Mouse (Mus musculus) CH12.LX (cell line): ENCODE measurements at regions not wholly inside any gene's neighbourhood (a gene's known extent, or its start where the extent isn't known, plus 50 kb on each side); places are given as distances from the start of the nearest gene placed in this dataset.
A peak's percentile ranks its signal among the peaks of the same experiment; 100 is the strongest.

ENCODE experiments used
- DNase-seq: peaks from one replicate; pipeline ENCODE4 v3.0.0-alpha.2; 2013; ENCODE audit errors: extremely low read depth
- H3K27ac ChIP-seq: 2 replicates; pipeline ENCODE4 v1.5.1; 2012; ENCODE audit warnings: low read depth, mild to moderate bottlenecking, control low read depth, moderate library complexity; ENCODE audit not compliant: insufficient read depth
- H3K27me3 ChIP-seq: replicated peaks from 2 replicates; pipeline ENCODE3; 2012; ENCODE audit warnings: inconsistent platforms
- H3K36me3 ChIP-seq, 2 experiments: replicated peaks in 1 of 2; 2 replicates each; pipeline versions ENCODE3 to v1.6.1; 2012; ENCODE audit warnings: inconsistent platforms in 1 of 2, low read length in 1 of 2, mild to moderate bottlenecking in 1 of 2, mixed read lengths in 1 of 2, moderate library complexity in 1 of 2; ENCODE audit not compliant: control insufficient read depth in 1 of 2, insufficient read depth in 1 of 2
- H3K4me1 ChIP-seq, 2 experiments: 2 replicates each; pipeline ENCODE4 v1.6.1; 2012; ENCODE audit warnings: inconsistent platforms in 1 of 2, moderate library complexity in 1 of 2; ENCODE audit not compliant: insufficient read depth in 2 of 2, control insufficient read depth in 1 of 2
- H3K4me2 ChIP-seq: 2 replicates; pipeline ENCODE4 v1.6.1; 2012; ENCODE audit warnings: low read depth, mild to moderate bottlenecking, control low read depth; ENCODE audit not compliant: poor library complexity, insufficient read depth, severe bottlenecking
- H3K4me3 ChIP-seq, 3 experiments: fragments of 150-350 bp in 1 of 3; sonication (generic) in 1 of 3; replicated peaks in 1 of 3; 2 replicates each; pipeline versions ENCODE3 to v1.5.1; 2011 to 2012; ENCODE audit warnings: low read depth in 2 of 3, low read length in 2 of 3, mild to moderate bottlenecking in 2 of 3, moderate library complexity in 2 of 3, control low read depth in 1 of 3, improper control_type of control experiment in 1 of 3, inconsistent platforms in 1 of 3, mixed read lengths in 1 of 3; ENCODE audit not compliant: poor library complexity in 1 of 3
- H3K79me2 ChIP-seq: replicated peaks from 2 replicates; pipeline ENCODE4 v1.6.1; 2012; ENCODE audit warnings: mild to moderate bottlenecking, moderate library complexity; ENCODE audit not compliant: control insufficient read depth, poor library complexity, insufficient read depth, severe bottlenecking; ENCODE audit errors: extremely low read depth
- H3K9ac ChIP-seq: 2 replicates; pipeline ENCODE4 v1.6.1; 2012; ENCODE audit warnings: low read depth, mild to moderate bottlenecking, control low read depth, moderate library complexity; ENCODE audit not compliant: insufficient read depth
- H3K9me3 ChIP-seq: replicated peaks from 2 replicates; pipeline ENCODE3; 2012; ENCODE audit warnings: low read length, inconsistent platforms, mixed read lengths
- BHLHE40 ChIP-seq: IDR thresholded peaks from 2 replicates; pipeline ENCODE4 v1.6.1; 2011; ENCODE audit warnings: mild to moderate bottlenecking, low read depth, low read length, improper control_type of control experiment
- CHD2 ChIP-seq: IDR thresholded peaks from 2 replicates; pipeline ENCODE4 v1.6.1; 2011; ENCODE audit warnings: low read length, improper control_type of control experiment
- CTCF ChIP-seq, 2 experiments: IDR thresholded peaks in 1 of 2; conservative IDR thresholded peaks in 1 of 2; 2 replicates each; pipeline ENCODE4 v1.5.1; 2011 to 2012; ENCODE audit warnings: low read depth in 2 of 2, low read length in 2 of 2, improper control_type of control experiment in 1 of 2, inconsistent platforms in 1 of 2, mild to moderate bottlenecking in 1 of 2, moderate library complexity in 1 of 2
- E2F4 ChIP-seq: IDR thresholded peaks from 2 replicates; pipeline ENCODE4 v1.6.1; 2011; ENCODE audit warnings: low read depth, low read length, improper control_type of control experiment; ENCODE audit not compliant: insufficient replicate concordance
- EP300 ChIP-seq: IDR thresholded peaks from 2 replicates; pipeline ENCODE4 v1.6.1; 2011; ENCODE audit warnings: low read length, improper control_type of control experiment
- GABPA ChIP-seq: IDR thresholded peaks from 2 replicates; pipeline ENCODE4 v1.6.1; 2012; ENCODE audit warnings: low read depth, low read length, improper control_type of control experiment, inconsistent platforms; ENCODE audit not compliant: insufficient replicate concordance
- IRF4 ChIP-seq: IDR thresholded peaks from 2 replicates; pipeline ENCODE4 v1.6.1; 2014; ENCODE audit warnings: low read depth, mild to moderate bottlenecking, inconsistent platforms, low read length, improper control_type of control experiment
- JUN ChIP-seq: IDR thresholded peaks from 2 replicates; pipeline ENCODE4 v1.6.1; 2011; ENCODE audit warnings: low read depth, mild to moderate bottlenecking, low read length, improper control_type of control experiment, moderate library complexity; ENCODE audit not compliant: insufficient read depth
- JUND ChIP-seq: conservative IDR thresholded peaks from 2 replicates; pipeline ENCODE4 v1.6.1; 2011; ENCODE audit warnings: low read depth, low read length, improper control_type of control experiment
- KAT2A ChIP-seq: IDR thresholded peaks from 2 replicates; pipeline ENCODE4 v1.6.1; 2012; ENCODE audit warnings: low read length, improper control_type of control experiment, inconsistent platforms; ENCODE audit not compliant: insufficient replicate concordance
- MAFK ChIP-seq: IDR thresholded peaks from 2 replicates; pipeline ENCODE4 v1.6.1; 2011; ENCODE audit warnings: low read length, improper control_type of control experiment; ENCODE audit not compliant: insufficient replicate concordance
- MAX ChIP-seq: IDR thresholded peaks from 2 replicates; pipeline ENCODE4 v1.6.1; 2011; ENCODE audit warnings: low read length, improper control_type of control experiment
- MAZ ChIP-seq: IDR thresholded peaks from 2 replicates; pipeline ENCODE4 v1.6.1; 2012; ENCODE audit warnings: low read depth, mild to moderate bottlenecking, inconsistent platforms, low read length, improper control_type of control experiment, moderate library complexity
- MEF2A ChIP-seq: IDR thresholded peaks from 2 replicates; pipeline ENCODE4 v1.6.1; 2014; ENCODE audit warnings: low read depth, mild to moderate bottlenecking, inconsistent platforms, low read length, improper control_type of control experiment, borderline replicate concordance
- MYC ChIP-seq: IDR thresholded peaks from 2 replicates; pipeline ENCODE4 v1.6.1; 2011; ENCODE audit warnings: low read depth, mild to moderate bottlenecking, improper control_type of control experiment, low read length
- PAX5 ChIP-seq: IDR thresholded peaks from 2 replicates; pipeline ENCODE4 v1.6.1; 2012; ENCODE audit warnings: low read length, inconsistent platforms, mixed read lengths
- POLR2A ChIP-seq: IDR thresholded peaks from 2 replicates; pipeline ENCODE4 v1.6.1; 2011; ENCODE audit warnings: low read depth, mild to moderate bottlenecking, improper control_type of control experiment, low read length
- POLR2AphosphoS2 ChIP-seq: IDR thresholded peaks from 2 replicates; pipeline ENCODE4 v1.6.1; 2011; ENCODE audit warnings: low read depth, low read length, improper control_type of control experiment
- RAD21 ChIP-seq: IDR thresholded peaks from 2 replicates; pipeline ENCODE4 v1.6.1; 2011; ENCODE audit warnings: low read depth, mild to moderate bottlenecking, low read length, improper control_type of control experiment, moderate library complexity
- SIN3A ChIP-seq: IDR thresholded peaks from 2 replicates; pipeline ENCODE4 v1.6.1; 2012; ENCODE audit warnings: low read length, improper control_type of control experiment, inconsistent platforms
- SMC3 ChIP-seq: IDR thresholded peaks from 2 replicates; pipeline ENCODE4 v1.6.1; 2011; ENCODE audit warnings: low read depth, low read length, improper control_type of control experiment
- TBP ChIP-seq: conservative IDR thresholded peaks from 2 replicates; pipeline ENCODE4 v1.6.1; 2011; ENCODE audit warnings: low read depth, low read length, improper control_type of control experiment
- TCF12 ChIP-seq: IDR thresholded peaks from 2 replicates; pipeline ENCODE4 v1.6.1; 2014; ENCODE audit warnings: low read depth, mild to moderate bottlenecking, inconsistent platforms, low read length, improper control_type of control experiment
- USF2 ChIP-seq: conservative IDR thresholded peaks from 2 replicates; pipeline ENCODE4 v1.6.1; 2011; ENCODE audit warnings: low read depth, low read length, improper control_type of control experiment
- ZC3H11A ChIP-seq: IDR thresholded peaks from 2 replicates; pipeline ENCODE4 v1.6.1; 2012; ENCODE audit warnings: low read depth, mild to moderate bottlenecking, inconsistent platforms, low read length, improper control_type of control experiment
- ZKSCAN1 ChIP-seq: IDR thresholded peaks from 2 replicates; pipeline ENCODE4 v1.6.1; 2012; ENCODE audit warnings: low read depth, inconsistent platforms, low read length, improper control_type of control experiment, borderline replicate concordance
- ZNF384 ChIP-seq: IDR thresholded peaks from 2 replicates; pipeline ENCODE4 v1.6.1; 2012; ENCODE audit warnings: low read depth, low read length, improper control_type of control experiment, inconsistent platforms
- dilution Hi-C: fragments of 300-500 bp; cut with MboI; formaldehyde crosslinking; loops from 2 replicates; pipeline ENCODE4 v1.14.3; 2020; ENCODE audit warnings: low sequenced_read_pairs; ENCODE audit not compliant: extremely low pct_unique_long_range_greater_than_20kb, extremely low pct_ligation_motif_present
- in situ Hi-C: fragments of 300-500 bp; cut with MboI; formaldehyde crosslinking; loops from 3 replicates; pipeline ENCODE4 v1.14.3; 2019; ENCODE audit warnings: low sequenced_read_pairs, low pct_ligation_motif_present, low pct_unique_long_range_greater_than_20kb, mixed read lengths

- peak overlapping the region; percentile 62; the same call in 1 of the 2 replicates for H3K27ac ChIP-seq
- peaks cover 8 to 67% of the 10 kb centered on the region in 2 experiments for H3K36me3 ChIP-seq
- peaks cover 10 to 32% of the 10 kb centered on the region in 2 experiments for H3K4me1 ChIP-seq
- peak overlapping the region; percentile 44 for H3K4me2 ChIP-seq
- in situ Hi-C loops (no loop called here), dilution Hi-C loops (no loop called here)
- TF ChIP-seq MAZ (no peak), USF2 (no peak), E2F4 (no peak)
- no peaks in the 10 kb centered on the region for H3K27me3 ChIP-seq
- no peak overlapping the region for H3K4me3 ChIP-seq
- no peaks in the 10 kb centered on the region for H3K79me2 ChIP-seq
- DNase-seq: no peak
- peak overlapping the region; percentile 36; the same call in 1 of the 2 replicates for H3K9ac ChIP-seq
- H3K9me3 ChIP-seq: no peaks in the 10 kb centered on the region
Measured at GRCm38 (mm10) chr9:52323226-52323625, 154.9 kb upstream of the Zc3h12c start.

DNA sequence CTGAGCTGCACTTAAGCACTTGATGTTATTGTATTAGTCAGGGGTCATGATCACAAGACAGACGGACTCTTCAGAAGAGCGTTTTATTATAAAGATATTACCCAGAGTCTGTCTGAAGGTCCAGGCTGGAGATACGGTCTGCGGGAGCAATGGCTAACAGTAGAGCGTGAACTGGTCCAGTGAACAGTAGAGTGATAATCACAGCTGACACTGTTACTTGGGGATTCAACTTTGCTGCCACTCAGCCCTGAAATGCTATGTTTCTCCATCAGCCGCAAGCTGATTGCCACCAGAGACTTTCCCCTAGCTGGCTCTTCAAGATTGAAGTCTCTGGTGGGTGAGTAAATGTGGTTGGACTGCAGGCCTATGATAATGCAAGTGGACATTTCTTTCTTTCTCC, 133.1 kb upstream of the Zc3h12c start:
- in situ Hi-C loops: loop anchor here (5.0 kb wide), 1 partner anchor 56 kb away; no protein-coding TSS in a partner anchor
- Histone ChIP-seq H3K4me1 (peaks cover 0 to 18% of the 10 kb centered on the region in 2 experiments; a peak in 2 of 4 replicates), H3K27me3 (no peaks in the 10 kb centered on the region), H3K36me3 (peaks cover 7 to 48% of the 10 kb centered on the region in 2 experiments), H3K27ac (no peak overlapping the region), H3K4me2 (no peak overlapping the region), H3K79me2 (no peaks in the 10 kb centered on the region), H3K4me3 (no peak overlapping the region), H3K9ac (no peak overlapping the region), H3K9me3 (no peaks in the 10 kb centered on the region)
- dilution Hi-C loops: no loop called here
- DNase-seq: no peak
- no peak for TF ChIP-seq ZNF384
- no peak for TF ChIP-seq USF2
- TF ChIP-seq IRF4: no peak
- no peak for TF ChIP-seq SIN3A
- no peak for TF ChIP-seq CTCF (conservative IDR thresholded peaks at IDR 0.05 in 1 of 2, IDR thresholded peaks at IDR 0.05 in 1 of 2; ENCODE audit: low read depth in 2 of 2, low read length in 2 of 2)
- TF ChIP-seq EP300: no peak
- no peak for TF ChIP-seq ZC3H11A
- no peak for TF ChIP-seq POLR2A
- no peak for TF ChIP-seq TCF12
- no peak for TF ChIP-seq ZKSCAN1
- TF ChIP-seq JUND: no peak

DNA sequence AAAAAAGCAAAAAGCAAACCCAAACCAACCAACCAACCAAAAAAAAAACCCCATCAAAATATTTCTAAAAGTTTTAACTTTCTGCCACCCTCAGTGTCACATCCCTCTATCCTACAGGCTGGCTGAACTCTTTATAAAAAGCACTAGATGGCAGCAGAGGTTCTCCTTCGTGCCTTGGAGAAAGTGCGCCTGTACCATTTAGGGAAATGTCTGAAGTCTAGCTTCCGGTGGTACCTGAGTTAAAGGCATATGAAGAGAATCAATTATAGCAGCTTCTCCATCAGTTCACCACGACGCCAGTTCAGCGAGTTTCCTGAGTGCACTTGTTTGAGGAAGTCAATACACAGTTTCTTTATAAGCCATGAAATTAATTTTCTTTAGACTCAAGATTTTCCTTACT, 130.0 kb upstream of the Zc3h12c start:
- Histone ChIP-seq H3K27ac (no peak overlapping the region), H3K27me3 (no peaks in the 10 kb centered on the region), H3K4me3 (no peak overlapping the region), H3K36me3 (peaks cover 0 to 35% of the 10 kb centered on the region in 2 experiments), H3K79me2 (no peaks in the 10 kb centered on the region), H3K9ac (no peak overlapping the region), H3K4me2 (no peak overlapping the region), H3K4me1 (peaks cover 13 to 43% of the 10 kb centered on the region in 2 experiments), H3K9me3 (no peaks in the 10 kb centered on the region)
- dilution Hi-C loops (loop anchor here (25.0 kb wide), 1 partner anchor 111 kb away; no protein-coding TSS in a partner anchor), in situ Hi-C loops (no loop called here)
- peak; percentile 77 for DNase-seq
- TF ChIP-seq MYC: no peak
- TF ChIP-seq KAT2A: no peak
- TF ChIP-seq ZC3H11A: peak; percentile 90
- no peak for TF ChIP-seq MAFK
- peak; percentile 96 for TF ChIP-seq RAD21
- TF ChIP-seq EP300: no peak
- TF ChIP-seq ZKSCAN1: no peak
- no peak for TF ChIP-seq MEF2A
- peak; percentile 94 for TF ChIP-seq SMC3
- no peak for TF ChIP-seq GABPA
- no peak for TF ChIP-seq POLR2AphosphoS2
- 0 out of 2 replicates have a peak, but pooled peaks have one; percentile 18 for TF ChIP-seq IRF4
- TF ChIP-seq CHD2: no peak
- no peak for TF ChIP-seq POLR2A
- no peak for TF ChIP-seq JUN
- TF ChIP-seq TBP: no peak
- no peak for TF ChIP-seq BHLHE40
- no peak for TF ChIP-seq PAX5
- no peak for TF ChIP-seq MAX
